Mouse (Mus musculus) cerebellum, adult 2 months (tissue): ENCODE results near the gene Dnajc25.

ENCODE experiments used
- CTCF ChIP-seq: fragments of 200-500 bp; IDR thresholded peaks from 2 replicates; pipeline ENCODE4 v1.5.1; 2011; ENCODE audit warnings: low read depth, mild to moderate bottlenecking, control low read depth, low read length, moderate library complexity, borderline replicate concordance; ENCODE audit not compliant: insufficient read depth
- POLR2A ChIP-seq: fragments of 200-500 bp; IDR thresholded peaks from 2 replicates; pipeline ENCODE4 v1.6.1; 2011; ENCODE audit warnings: low read length, control low read depth, borderline replicate concordance; ENCODE audit not compliant: insufficient read depth

GRCm38 (mm10) chr4:59034918-59035785 lies 40.3 kb downstream of the Dnajc25 start, which contains the start of gene Gng10:
- TF ChIP-seq CTCF (no peak), POLR2A (no peak)
